Mouse (Mus musculus) CH12.LX (cell line): ENCODE measurements at regions not wholly inside any gene's neighbourhood (a gene's known extent, or its start where the extent isn't known, plus 50 kb on each side); places are given as distances from the start of the nearest gene placed in this dataset.
A peak's percentile ranks its signal among the peaks of the same experiment; 100 is the strongest.

Source experiments
- DNase-seq: peaks from one replicate; pipeline ENCODE4 v3.0.0-alpha.2; 2013; ENCODE audit errors: extremely low read depth
- H3K27ac ChIP-seq: 2 replicates; pipeline ENCODE4 v1.5.1; 2012; ENCODE audit warnings: low read depth, mild to moderate bottlenecking, control low read depth, moderate library complexity; ENCODE audit not compliant: insufficient read depth
- H3K27me3 ChIP-seq: replicated peaks from 2 replicates; pipeline ENCODE3; 2012; ENCODE audit warnings: inconsistent platforms
- H3K36me3 ChIP-seq, 2 experiments: replicated peaks in 1 of 2; 2 replicates each; pipeline versions ENCODE3 to v1.6.1; 2012; ENCODE audit warnings: inconsistent platforms in 1 of 2, low read length in 1 of 2, mild to moderate bottlenecking in 1 of 2, mixed read lengths in 1 of 2, moderate library complexity in 1 of 2; ENCODE audit not compliant: control insufficient read depth in 1 of 2, insufficient read depth in 1 of 2
- H3K4me1 ChIP-seq, 2 experiments: 2 replicates each; pipeline ENCODE4 v1.6.1; 2012; ENCODE audit warnings: inconsistent platforms in 1 of 2, moderate library complexity in 1 of 2; ENCODE audit not compliant: insufficient read depth in 2 of 2, control insufficient read depth in 1 of 2
- H3K4me2 ChIP-seq: 2 replicates; pipeline ENCODE4 v1.6.1; 2012; ENCODE audit warnings: low read depth, mild to moderate bottlenecking, control low read depth; ENCODE audit not compliant: poor library complexity, insufficient read depth, severe bottlenecking
- H3K4me3 ChIP-seq, 3 experiments: fragments of 150-350 bp in 1 of 3; sonication (generic) in 1 of 3; replicated peaks in 1 of 3; 2 replicates each; pipeline versions ENCODE3 to v1.5.1; 2011 to 2012; ENCODE audit warnings: low read depth in 2 of 3, low read length in 2 of 3, mild to moderate bottlenecking in 2 of 3, moderate library complexity in 2 of 3, control low read depth in 1 of 3, improper control_type of control experiment in 1 of 3, inconsistent platforms in 1 of 3, mixed read lengths in 1 of 3; ENCODE audit not compliant: poor library complexity in 1 of 3
- H3K79me2 ChIP-seq: replicated peaks from 2 replicates; pipeline ENCODE4 v1.6.1; 2012; ENCODE audit warnings: mild to moderate bottlenecking, moderate library complexity; ENCODE audit not compliant: control insufficient read depth, poor library complexity, insufficient read depth, severe bottlenecking; ENCODE audit errors: extremely low read depth
- H3K9ac ChIP-seq: 2 replicates; pipeline ENCODE4 v1.6.1; 2012; ENCODE audit warnings: low read depth, mild to moderate bottlenecking, control low read depth, moderate library complexity; ENCODE audit not compliant: insufficient read depth
- H3K9me3 ChIP-seq: replicated peaks from 2 replicates; pipeline ENCODE3; 2012; ENCODE audit warnings: low read length, inconsistent platforms, mixed read lengths
- BHLHE40 ChIP-seq: IDR thresholded peaks from 2 replicates; pipeline ENCODE4 v1.6.1; 2011; ENCODE audit warnings: mild to moderate bottlenecking, low read depth, low read length, improper control_type of control experiment
- CHD2 ChIP-seq: IDR thresholded peaks from 2 replicates; pipeline ENCODE4 v1.6.1; 2011; ENCODE audit warnings: low read length, improper control_type of control experiment
- CTCF ChIP-seq, 2 experiments: IDR thresholded peaks in 1 of 2; conservative IDR thresholded peaks in 1 of 2; 2 replicates each; pipeline ENCODE4 v1.5.1; 2011 to 2012; ENCODE audit warnings: low read depth in 2 of 2, low read length in 2 of 2, improper control_type of control experiment in 1 of 2, inconsistent platforms in 1 of 2, mild to moderate bottlenecking in 1 of 2, moderate library complexity in 1 of 2
- E2F4 ChIP-seq: IDR thresholded peaks from 2 replicates; pipeline ENCODE4 v1.6.1; 2011; ENCODE audit warnings: low read depth, low read length, improper control_type of control experiment; ENCODE audit not compliant: insufficient replicate concordance
- ETS1 ChIP-seq: conservative IDR thresholded peaks from 2 replicates; pipeline ENCODE4 v1.6.1; 2012; ENCODE audit warnings: low read depth, mild to moderate bottlenecking, inconsistent platforms, low read length, improper control_type of control experiment, moderate library complexity
- GABPA ChIP-seq: IDR thresholded peaks from 2 replicates; pipeline ENCODE4 v1.6.1; 2012; ENCODE audit warnings: low read depth, low read length, improper control_type of control experiment, inconsistent platforms; ENCODE audit not compliant: insufficient replicate concordance
- HCFC1 ChIP-seq: IDR thresholded peaks from 2 replicates; pipeline ENCODE4 v1.6.1; 2012; ENCODE audit warnings: low read depth, mild to moderate bottlenecking, inconsistent platforms, low read length, improper control_type of control experiment
- JUN ChIP-seq: IDR thresholded peaks from 2 replicates; pipeline ENCODE4 v1.6.1; 2011; ENCODE audit warnings: low read depth, mild to moderate bottlenecking, low read length, improper control_type of control experiment, moderate library complexity; ENCODE audit not compliant: insufficient read depth
- MEF2A ChIP-seq: IDR thresholded peaks from 2 replicates; pipeline ENCODE4 v1.6.1; 2014; ENCODE audit warnings: low read depth, mild to moderate bottlenecking, inconsistent platforms, low read length, improper control_type of control experiment, borderline replicate concordance
- MYC ChIP-seq: IDR thresholded peaks from 2 replicates; pipeline ENCODE4 v1.6.1; 2011; ENCODE audit warnings: low read depth, mild to moderate bottlenecking, improper control_type of control experiment, low read length
- NRF1 ChIP-seq: IDR thresholded peaks from 2 replicates; pipeline ENCODE4 v1.6.1; 2014; ENCODE audit warnings: low read depth, mild to moderate bottlenecking, inconsistent platforms, low read length, improper control_type of control experiment, moderate library complexity
- PAX5 ChIP-seq: IDR thresholded peaks from 2 replicates; pipeline ENCODE4 v1.6.1; 2012; ENCODE audit warnings: low read length, inconsistent platforms, mixed read lengths
- POLR2A ChIP-seq: IDR thresholded peaks from 2 replicates; pipeline ENCODE4 v1.6.1; 2011; ENCODE audit warnings: low read depth, mild to moderate bottlenecking, improper control_type of control experiment, low read length
- POLR2AphosphoS2 ChIP-seq: IDR thresholded peaks from 2 replicates; pipeline ENCODE4 v1.6.1; 2011; ENCODE audit warnings: low read depth, low read length, improper control_type of control experiment
- TBP ChIP-seq: conservative IDR thresholded peaks from 2 replicates; pipeline ENCODE4 v1.6.1; 2011; ENCODE audit warnings: low read depth, low read length, improper control_type of control experiment
- TCF12 ChIP-seq: IDR thresholded peaks from 2 replicates; pipeline ENCODE4 v1.6.1; 2014; ENCODE audit warnings: low read depth, mild to moderate bottlenecking, inconsistent platforms, low read length, improper control_type of control experiment
- UBTF ChIP-seq: IDR thresholded peaks from 2 replicates; pipeline ENCODE4 v1.6.1; 2012; ENCODE audit warnings: low read depth, mild to moderate bottlenecking, inconsistent platforms, low read length, improper control_type of control experiment, moderate library complexity
- USF1 ChIP-seq: IDR thresholded peaks from 2 replicates; pipeline ENCODE4 v1.6.1; 2014; ENCODE audit warnings: low read depth, mild to moderate bottlenecking, inconsistent platforms, low read length, improper control_type of control experiment
- ZKSCAN1 ChIP-seq: IDR thresholded peaks from 2 replicates; pipeline ENCODE4 v1.6.1; 2012; ENCODE audit warnings: low read depth, inconsistent platforms, low read length, improper control_type of control experiment, borderline replicate concordance
- ZMIZ1 ChIP-seq: IDR thresholded peaks from 2 replicates; pipeline ENCODE4 v1.6.1; 2012; ENCODE audit warnings: low read depth, mild to moderate bottlenecking, inconsistent platforms, low read length, improper control_type of control experiment
- ZNF384 ChIP-seq: IDR thresholded peaks from 2 replicates; pipeline ENCODE4 v1.6.1; 2012; ENCODE audit warnings: low read depth, low read length, improper control_type of control experiment, inconsistent platforms
- dilution Hi-C: fragments of 300-500 bp; cut with MboI; formaldehyde crosslinking; loops from 2 replicates; pipeline ENCODE4 v1.14.3; 2020; ENCODE audit warnings: low sequenced_read_pairs; ENCODE audit not compliant: extremely low pct_unique_long_range_greater_than_20kb, extremely low pct_ligation_motif_present
- in situ Hi-C: fragments of 300-500 bp; cut with MboI; formaldehyde crosslinking; loops from 3 replicates; pipeline ENCODE4 v1.14.3; 2019; ENCODE audit warnings: low sequenced_read_pairs, low pct_ligation_motif_present, low pct_unique_long_range_greater_than_20kb, mixed read lengths

- Histone ChIP-seq H3K79me2 (no peaks in the 10 kb centered on the region), H3K27me3 (no peaks in the 10 kb centered on the region), H3K36me3 (no peaks in the 10 kb centered on the region), H3K4me3 (no peak overlapping the region), H3K9ac (no peak overlapping the region), H3K4me1 (peaks cover 0 to 3% of the 10 kb centered on the region in 2 experiments; a peak in 2 of 4 replicates), H3K27ac (no peak overlapping the region), H3K4me2 (no peak overlapping the region), H3K9me3 (no peaks in the 10 kb centered on the region)
- in situ Hi-C loops (no loop called here), dilution Hi-C loops (no loop called here)
- TF ChIP-seq PAX5 = no peak
- TF ChIP-seq GABPA = no peak
- no peak for TF ChIP-seq MEF2A
- TF ChIP-seq TBP = no peak
- TF ChIP-seq HCFC1 = no peak
- no peak for TF ChIP-seq ZKSCAN1
- TF ChIP-seq E2F4 = no peak
- TF ChIP-seq BHLHE40 = no peak
- no peak for TF ChIP-seq ZMIZ1
- TF ChIP-seq ETS1 = no peak
- TF ChIP-seq POLR2A = no peak
- no peak for TF ChIP-seq UBTF
- TF ChIP-seq USF1 = no peak
- no peak for TF ChIP-seq NRF1
- DNase-seq = peak; percentile 3
Observed at GRCm38 (mm10) chr5:64024420-64024819, 55.7 kb upstream of the Rell1 start.

GRCm38 (mm10) chr5:64027733-64028132 is 59.0 kb upstream of the Rell1 start:
- dilution Hi-C loops (no loop called here), in situ Hi-C loops (no loop called here)
- DNase-seq = no peak
- Histone ChIP-seq H3K4me1 (peaks cover 0 to 3% of the 10 kb centered on the region in 2 experiments; a peak in 2 of 4 replicates), H3K4me2 (no peak overlapping the region), H3K79me2 (no peaks in the 10 kb centered on the region), H3K27me3 (no peaks in the 10 kb centered on the region), H3K4me3 (no peak overlapping the region), H3K36me3 (no peaks in the 10 kb centered on the region), H3K27ac (no peak overlapping the region), H3K9me3 (no peaks in the 10 kb centered on the region), H3K9ac (no peak overlapping the region)
- TF ChIP-seq TCF12 (no peak), ZKSCAN1 (no peak), MYC (no peak), ZMIZ1 (no peak), TBP (no peak), POLR2AphosphoS2 (no peak), E2F4 (no peak), USF1 (no peak), ZNF384 (no peak), CHD2 (no peak), JUN (no peak), CTCF (conservative IDR thresholded peaks at IDR 0.05 in 1 of 2, IDR thresholded peaks at IDR 0.05 in 1 of 2; ENCODE audit: low read depth in 2 of 2, low read length in 2 of 2) (no peak)
- TF ChIP-seq, all 38 proteins: peak for 0
